Mouse (Mus musculus) lung, postnatal 0 days (tissue): ENCODE measurements around the gene Wapl. TPM values are rescaled to one million over a fixed set of nuclear protein-coding genes. Genes with fewer than 3 reads are reported as not detected.

Experiments
- ATAC-seq: fragments of 200-750 bp; cut with Nextera tagmentation; 2 replicates; pipeline ENCODE4 v1.8.0; 2017; ENCODE audit warnings: moderate library complexity
- DNase-seq: peaks from one replicate; pipeline ENCODE4 v3.0.0-alpha.2; 2016; ENCODE audit warnings: low spot score
- H3K27ac ChIP-seq: fragments of 300-500 bp; sonication (generic); 2 replicates; pipeline ENCODE4 v1.5.1; 2014; ENCODE audit warnings: antibody characterized with exemption, mild to moderate bottlenecking, low read length, mixed read lengths
- H3K27me3 ChIP-seq: fragments of 300-500 bp; sonication (generic); replicated peaks from 2 replicates; pipeline ENCODE4 v1.6.1; 2014; ENCODE audit warnings: low read length, mixed read lengths; ENCODE audit not compliant: insufficient read depth
- H3K36me3 ChIP-seq: fragments of 300-500 bp; sonication (generic); 2 replicates; pipeline ENCODE4 v1.6.1; 2014; ENCODE audit warnings: low read length, mixed read lengths; ENCODE audit not compliant: insufficient read depth
- H3K4me1 ChIP-seq: fragments of 300-500 bp; sonication (generic); 2 replicates; pipeline ENCODE4 v1.6.1; 2014; ENCODE audit warnings: antibody characterized with exemption, low read depth, low read length, mixed read lengths; ENCODE audit not compliant: insufficient read depth
- H3K4me2 ChIP-seq: fragments of 300-500 bp; sonication (generic); replicated peaks from 2 replicates; pipeline ENCODE4 v1.6.1; 2014; ENCODE audit warnings: low read depth, mild to moderate bottlenecking, low read length, moderate library complexity, mixed read lengths
- H3K4me3 ChIP-seq: fragments of 300-500 bp; sonication (generic); 2 replicates; pipeline ENCODE4 v1.5.1; 2014; ENCODE audit warnings: low read depth, low read length
- H3K9ac ChIP-seq: fragments of 300-500 bp; sonication (generic); replicated peaks from 2 replicates; pipeline ENCODE4 v1.6.1; 2014; ENCODE audit warnings: low read depth, mild to moderate bottlenecking
- H3K9me3 ChIP-seq: fragments of 300-500 bp; sonication (generic); 2 replicates; pipeline ENCODE4 v1.6.1; 2016; ENCODE audit warnings: low read length, mixed read lengths
- CTCF ChIP-seq: IDR thresholded peaks from 2 replicates; pipeline ENCODE4 v1.5.1; 2016; ENCODE audit warnings: antibody characterized with exemption, mild to moderate bottlenecking
- EP300 ChIP-seq: IDR thresholded peaks from 2 replicates; pipeline ENCODE4 v1.6.1; 2016; ENCODE audit warnings: antibody characterized with exemption, mild to moderate bottlenecking, control low read depth
- WGBS: fragments of 180-500 bp; shearing (Covaris S2); extraction: QIAGEN DNeasy Blood & Tissue Kit; methylation state at CpG from one replicate; pipeline ENCODE4 v1.1.7; 2014; 5-methylcytosine and 5-hydroxymethylcytosine counted together
- polyA plus RNA-seq: library from polyadenylated mRNA; unstranded; fragments of >200 nt; fragmentation: Nextera tagmentation; extraction: Ambion mirVana; gene quantifications from 2 replicates; pipeline ENCODE4 v1.2.1, GENCODE M21; 2015

The Wapl gene
- polyA plus RNA-seq, 1 experiment from 2014 or later, result 19.9 TPM

GRCm38 (mm10) chr14:34662478-34662826 lies 11.3 kb upstream of the Wapl start:
- ATAC-seq (no peak), DNase-seq (no peak)
- Histone ChIP-seq H3K27me3 (0 out of 2 replicates have a peak, but pooled peaks cover 2% of the 10 kb centered on the region), H3K27ac (no peak overlapping the region), H3K4me3 (peak overlapping the region; percentile 43), H3K9me3 (no peaks in the 10 kb centered on the region), H3K36me3 (no peaks in the 10 kb centered on the region), H3K4me1 (peaks cover 3% of the 10 kb centered on the region; the same call in 1 of the 2 replicates), H3K4me2 (peak overlapping the region; percentile 68), H3K9ac (0 out of 2 replicates have a peak overlapping the region, but pooled peaks have one; percentile 6)
- TF ChIP-seq CTCF (no peak), EP300 (no peak)
- 13% methylated on average over 4 of the region's 4 CpGs for WGBS

GRCm38 (mm10) chr14:34663381-34663780 lies 10.3 kb upstream of the Wapl start:
- no peaks in the 10 kb centered on the region for H3K9me3 ChIP-seq
- H3K4me3 ChIP-seq, result no peak overlapping the region
- peaks cover 3% of the 10 kb centered on the region; the same call in 1 of the 2 replicates for H3K4me1 ChIP-seq
- H3K27me3 ChIP-seq, result 0 out of 2 replicates have a peak, but pooled peaks cover 2% of the 10 kb centered on the region
- no peak overlapping the region for H3K4me2 ChIP-seq
- TF ChIP-seq EP300 (no peak), CTCF (no peak)
- WGBS, result 69% methylated on average over 1 of the region's 1 CpGs
- no peaks in the 10 kb centered on the region for H3K36me3 ChIP-seq
- no peak overlapping the region for H3K27ac ChIP-seq
- DNase-seq (no peak), ATAC-seq (no peak)
- H3K9ac ChIP-seq, result no peak overlapping the region

- Histone ChIP-seq H3K27ac (no peak overlapping the region), H3K4me3 (no peak overlapping the region), H3K4me2 (no peak overlapping the region), H3K36me3 (no peaks in the 10 kb centered on the region), H3K27me3 (no peaks in the 10 kb centered on the region), H3K4me1 (no peaks in the 10 kb centered on the region), H3K9ac (no peak overlapping the region), H3K9me3 (no peaks in the 10 kb centered on the region)
- ATAC-seq (no peak), DNase-seq (no peak)
- 46% methylated on average over 3 of the region's 3 CpGs for WGBS
- TF ChIP-seq CTCF (no peak), EP300 (no peak)
These were observed 4.6 kb upstream of the Wapl start for GRCm38 (mm10) chr14:34669082-34669481.

- H3K27me3 ChIP-seq, result no peaks in the 10 kb centered on the region
- DNase-seq, result no peak
- H3K27ac ChIP-seq, result no peak overlapping the region
- H3K9ac ChIP-seq, result no peak overlapping the region
- TF ChIP-seq CTCF (no peak), EP300 (no peak)
- no peak overlapping the region for H3K4me3 ChIP-seq
- H3K4me1 ChIP-seq, result no peaks in the 10 kb centered on the region
- H3K9me3 ChIP-seq, result no peaks in the 10 kb centered on the region
- ATAC-seq, result no peak
- no peak overlapping the region for H3K4me2 ChIP-seq
- 36% methylated on average over 2 of the region's 2 CpGs for WGBS
- H3K36me3 ChIP-seq, result no peaks in the 10 kb centered on the region
These were observed 3.5 kb upstream of the Wapl start for GRCm38 (mm10) chr14:34670256-34670655.

- Histone ChIP-seq H3K36me3 (no peaks in the 10 kb centered on the region), H3K27me3 (no peaks in the 10 kb centered on the region), H3K27ac (peak overlapping the region; percentile 96), H3K4me3 (peak overlapping the region; percentile 89), H3K9me3 (no peaks in the 10 kb centered on the region), H3K4me2 (peak overlapping the region; percentile 57), H3K9ac (peak overlapping the region; percentile 94), H3K4me1 (no peaks in the 10 kb centered on the region)
- 0% methylated on average over 36 of the region's 52 CpGs for WGBS
- DNase-seq, result peak; percentile 72
- TF ChIP-seq EP300 (no peak), CTCF (no peak)
- peak; percentile 42 for ATAC-seq
These were observed 582 bp downstream of the Wapl start for GRCm38 (mm10) chr14:34674229-34674791.

- TF ChIP-seq EP300 (no peak), CTCF (no peak)
- Histone ChIP-seq H3K9me3 (no peaks in the 10 kb centered on the region), H3K4me2 (peak overlapping the region; percentile 57)
These were observed 1.2 kb downstream of the Wapl start for GRCm38 (mm10) chr14:34674932-34675331.

More at GRCm38 (mm10) chr14:34674932-34675331, 1.2 kb downstream of the Wapl start:
- peak; percentile 18 for DNase-seq
- Histone ChIP-seq H3K9ac (peak overlapping the region; percentile 94), H3K27me3 (no peaks in the 10 kb centered on the region), H3K4me3 (peak overlapping the region; percentile 89), H3K27ac (peak overlapping the region; percentile 96), H3K36me3 (no peaks in the 10 kb centered on the region), H3K4me1 (no peaks in the 10 kb centered on the region)
- 18% methylated on average over 9 of the region's 9 CpGs for WGBS
- ATAC-seq, result no peak
